Mouse (Mus musculus): ENCODE measurements around the gene Gm3269. TPM values are rescaled to one million over a fixed set of nuclear protein-coding genes. Genes with fewer than 3 reads are reported as not detected.

Gm3269 gene
- total RNA-seq (2023) = not detected

DNA sequence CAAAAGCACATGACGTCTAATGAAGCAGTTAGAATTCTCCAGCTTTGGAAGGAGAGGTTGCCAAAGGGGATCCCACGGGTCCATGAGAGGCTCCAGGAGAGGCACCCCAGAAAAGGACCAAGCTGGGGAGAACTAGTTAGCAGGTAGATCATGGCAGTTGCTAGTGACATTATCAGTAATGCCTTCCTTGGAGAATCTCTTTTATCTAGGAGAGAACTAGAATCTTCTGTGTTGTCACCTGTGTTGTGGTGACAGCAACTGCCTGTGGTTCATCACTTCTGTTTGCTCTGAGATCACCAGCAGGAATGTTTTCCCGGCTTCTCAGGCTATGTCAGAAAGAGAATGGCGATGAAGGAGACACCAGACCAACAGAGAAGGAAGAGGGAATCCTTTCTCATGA is at the start of gene Gm3269:
Gene Gm3269 (plus strand): TSS at position 301 of the 400 bp plus-strand sequence.

DNA sequence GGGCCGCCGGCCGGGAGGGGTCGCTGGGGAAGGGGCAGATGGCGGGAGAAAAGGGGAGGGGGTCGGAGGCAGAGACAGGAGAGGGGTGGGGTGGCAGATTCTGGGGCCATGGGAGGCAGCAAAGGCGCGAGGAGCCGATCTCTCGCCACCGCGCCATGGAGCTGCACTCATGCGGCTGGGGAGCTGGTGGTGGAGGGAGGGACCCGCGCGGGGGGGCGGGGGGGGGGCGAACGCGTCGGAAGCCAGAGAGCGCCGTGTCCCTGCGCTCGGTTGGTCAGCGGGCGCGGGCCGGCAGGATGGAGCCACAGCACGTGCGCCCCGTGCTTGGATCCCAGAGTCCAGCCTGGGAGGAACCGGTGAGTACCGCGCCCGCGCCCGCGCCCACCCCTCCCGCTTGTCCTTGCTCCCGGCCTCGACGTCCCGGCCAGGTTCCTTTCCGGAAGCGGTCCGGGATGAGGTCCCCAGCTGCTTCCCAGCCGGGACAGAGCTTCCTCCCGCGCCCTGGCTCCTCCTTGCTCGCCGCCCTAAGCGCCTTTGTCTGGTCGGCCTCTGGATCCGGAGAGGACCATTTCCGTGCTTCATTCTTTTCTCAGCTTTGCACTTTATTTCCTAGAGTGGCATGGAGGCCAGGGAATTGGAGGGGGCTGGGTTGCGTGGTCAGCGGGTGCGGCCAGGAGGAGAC is 17.5 kb downstream of the Gm3269 start, which contains the start of gene Gm3264:
Gene Gm3264 (plus strand): TSS at position 278 of the 682 bp plus-strand sequence.

DNA sequence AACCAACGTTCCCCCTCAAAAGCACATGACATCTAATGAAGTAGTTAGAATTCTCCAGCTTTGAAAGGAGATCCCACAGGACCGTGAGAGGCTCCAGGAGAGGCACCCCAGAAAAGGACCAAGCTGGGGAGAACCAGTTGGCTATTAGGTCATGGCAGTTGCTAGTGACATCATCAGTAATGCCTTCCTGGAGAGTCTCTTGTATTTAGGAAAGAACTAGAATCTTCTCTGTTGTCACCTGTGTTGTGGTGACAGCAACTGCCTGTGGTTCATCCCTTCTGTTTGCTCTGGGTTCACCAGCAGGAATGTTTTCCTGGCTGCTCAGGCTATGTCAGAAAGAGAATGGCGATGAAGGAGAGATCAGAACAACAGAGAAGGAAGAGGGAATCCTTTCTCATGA is 54.2 kb downstream of the Gm3269 start, which contains the start of gene Gm3278:
Gene Gm3278 (plus strand): TSS at position 301 of the 400 bp plus-strand sequence.

Other genes with a start within 250 kb of the Gm3269 start
- gene Gm8159, start 205.8 kb upstream of the Gm3269 start, total RNA-seq (2023) = not detected
- not detected for gene Gm3239, start 173.9 kb upstream of the Gm3269 start, total RNA-seq (2023)
- not detected for gene Gm7876, start 128.9 kb upstream of the Gm3269 start, total RNA-seq (2023)
- not detected for gene Gm3252, start 111.3 kb upstream of the Gm3269 start, total RNA-seq (2023)
- gene Gm9602, start 61.8 kb upstream of the Gm3269 start, total RNA-seq (2023) = not detected
- not detected for gene Gm3264, start 17.5 kb downstream of the Gm3269 start, total RNA-seq (2023)
- gene Gm3278, start 54.3 kb downstream of the Gm3269 start, total RNA-seq (2023) = not detected
- gene Gm8297, start 145.8 kb downstream of the Gm3269 start, total RNA-seq (2023) = not detected
- gene Gm3298, start 177.8 kb downstream of the Gm3269 start, total RNA-seq (2023) = not detected
- not detected for gene 4930555G01Rik, start 212.5 kb downstream of the Gm3269 start, total RNA-seq (2023)
- gene Gm8281, start 232.9 kb downstream of the Gm3269 start, total RNA-seq (2023) = not detected

All from CD4-positive naive resting alpha-beta T cell, adult 76 days (primary cell).